In genomic region chr7:37290018-37290417, GRCm38 (mm10) we compare ENCODE assay signal across 10 mouse cellular contexts.
DNase-seq lines count a peak whose midpoint lies in the region; ATAC-seq lines count a peak whose summit lies in the region.
"Had no signal": no experiment of that assay in that cellular context is flagged by ENCODE, and none has a peak within 500 bp of the region (broad histone marks: within the 10 kb centered on the region; RNA-seq: fewer than 3 reads in every experiment).

No protein-coding gene starts in this region.

- H3K4me2 ChIP-seq in heart, embryonic 13.5 days = peak overlapping the region; percentile 28; the same call in 1 of the 2 replicates
- no peak overlapping the region for H3K4me2 ChIP-seq in lung, embryonic 16.5 days (ENCODE audit: low read depth, low read length)

- ATAC-seq in heart, embryonic 13.5 days (ENCODE audit: extremely low read depth, insufficient number of reproducible peaks, low FRiP score, low TSS enrichment) = no peak
- peak; percentile 83 for ATAC-seq in lung, embryonic 16.5 days (ENCODE audit: low read depth)
- no peak for ATAC-seq in frontal cortex, adult (ENCODE audit: low TSS enrichment)

- no peaks in the 10 kb centered on the region for H3K36me3 ChIP-seq in heart, embryonic 13.5 days
- H3K36me3 ChIP-seq in lung, embryonic 16.5 days (ENCODE audit: control insufficient read depth, insufficient read depth, low read length) = no peaks in the 10 kb centered on the region
- H3K36me3 ChIP-seq: G1E had no signal

- WGBS in heart, embryonic 13.5 days = 36% methylated on average over 5 of the region's 5 CpGs
- WGBS in lung, embryonic 16.5 days = 26% methylated on average over 5 of the region's 5 CpGs

- peak; percentile 33 to 39 for DNase-seq in kidney, postnatal 4 days
- no peak for DNase-seq in kidney, postnatal 25 days
- DNase-seq in retina, postnatal 1 day = peak; percentile 50
- no peak for DNase-seq in right cerebral cortex, adult 18-20 months
- DNase-seq in urinary bladder, adult 18-20 months (ENCODE audit: low spot score in 2 of 2) = no peak
- DNase-seq: thymus, postnatal 36 days had no signal

- H3K27ac ChIP-seq in heart, embryonic 13.5 days (replicated peaks) = no peak overlapping the region
- no peak overlapping the region for H3K27ac ChIP-seq in lung, embryonic 16.5 days (ENCODE audit: low read length)

- no peak overlapping the region for H3K4me3 ChIP-seq in heart, embryonic 13.5 days
- no peak overlapping the region for H3K4me3 ChIP-seq in lung, embryonic 16.5 days (ENCODE audit: low read length)

- peaks cover 10% of the 10 kb centered on the region for H3K4me1 ChIP-seq in heart, embryonic 13.5 days
- peaks cover 7% of the 10 kb centered on the region; the same call in 1 of the 2 replicates for H3K4me1 ChIP-seq in lung, embryonic 16.5 days (replicated peaks; ENCODE audit: control insufficient read depth, insufficient read depth, low read length)

- peaks cover 8% of the 10 kb centered on the region for H3K27me3 ChIP-seq in heart, embryonic 13.5 days (replicated peaks)
- no peaks in the 10 kb centered on the region for H3K27me3 ChIP-seq in lung, embryonic 16.5 days (ENCODE audit: control insufficient read depth, insufficient read depth, low read depth, low read length)

- H3K9ac ChIP-seq in heart, embryonic 13.5 days = no peak overlapping the region
- H3K9ac ChIP-seq in lung, embryonic 16.5 days (ENCODE audit: low read length) = no peak overlapping the region

- H3K9me3 ChIP-seq in heart, embryonic 13.5 days = no peaks in the 10 kb centered on the region
- H3K9me3 ChIP-seq in lung, embryonic 16.5 days (ENCODE audit: control insufficient read depth, low read length) = no peaks in the 10 kb centered on the region

Comparison
In these comparisons a context has a peak if more than half of its experiments do, and no peak if none do; other contexts are left out.
1. DNase-seq: peak in kidney, postnatal 4 days (2 of 2) and retina, postnatal 1 day (single experiment); none in kidney, postnatal 25 days (0 of 2), right cerebral cortex, adult 18-20 months (single experiment) and urinary bladder, adult 18-20 months (0 of 2).